Mouse (Mus musculus) hindbrain, embryonic 12.5 days (tissue): ENCODE data around the gene Mdh2. TPM values are rescaled to one million over a fixed set of nuclear protein-coding genes. Genes with fewer than 3 reads are reported as not detected.

Experiments
- ATAC-seq: fragments of 200-750 bp; cut with Nextera tagmentation; 2 replicates; pipeline ENCODE4 v1.8.0; 2017; ENCODE audit warnings: moderate TSS enrichment; ENCODE audit not compliant: low FRiP score
- H3K27ac ChIP-seq: fragments of 300-500 bp; sonication (generic); 2 replicates; pipeline ENCODE4 v1.5.1; 2016; ENCODE audit warnings: mild to moderate bottlenecking
- H3K27me3 ChIP-seq: fragments of 300-500 bp; sonication (generic); 2 replicates; pipeline ENCODE4 v1.6.1; 2016; ENCODE audit warnings: mild to moderate bottlenecking
- H3K36me3 ChIP-seq: fragments of 300-500 bp; sonication (generic); 2 replicates; pipeline ENCODE4 v1.6.1; 2016; ENCODE audit warnings: mild to moderate bottlenecking
- H3K4me1 ChIP-seq: fragments of 300-500 bp; sonication (generic); 2 replicates; pipeline ENCODE4 v1.6.1; 2016
- H3K4me2 ChIP-seq: fragments of 300-500 bp; sonication (generic); replicated peaks from 2 replicates; pipeline ENCODE4 v1.6.1; 2016; ENCODE audit warnings: mild to moderate bottlenecking
- H3K4me3 ChIP-seq: fragments of 300-500 bp; sonication (generic); 2 replicates; pipeline ENCODE4 v1.5.1; 2016; ENCODE audit warnings: mild to moderate bottlenecking
- H3K9ac ChIP-seq: fragments of 300-500 bp; sonication (generic); 2 replicates; pipeline ENCODE4 v1.6.1; 2016; ENCODE audit warnings: mild to moderate bottlenecking, moderate library complexity
- H3K9me3 ChIP-seq: fragments of 300-500 bp; sonication (generic); replicated peaks from 2 replicates; pipeline ENCODE4 v1.6.1; 2016; ENCODE audit warnings: mild to moderate bottlenecking
- WGBS: fragments of 180-500 bp; shearing (Covaris S2); methylation state at CpG from one replicate; pipeline ENCODE4 v1.1.7; 2016; 5-methylcytosine and 5-hydroxymethylcytosine counted together
- polyA plus RNA-seq: library from polyadenylated mRNA; unstranded; fragments of >200 nt; fragmentation: Nextera tagmentation; extraction: Ambion mirVana; gene quantifications from 2 replicates; pipeline ENCODE4 v1.2.1, GENCODE M21; 2016

Mdh2 gene
- polyA plus RNA-seq, 1 experiment from 2014 or later, result 539 TPM

GRCm38 (mm10) chr5:135782901-135783300, 4.6 kb downstream of the Mdh2 start:
- WGBS, result 92% methylated on average over 4 of the region's 4 CpGs
- H3K27ac ChIP-seq, result no peak overlapping the region
- H3K9me3 ChIP-seq, result no peaks in the 10 kb centered on the region
- peaks cover 17% of the 10 kb centered on the region for H3K4me1 ChIP-seq
- ATAC-seq, result no peak
- H3K27me3 ChIP-seq, result no peaks in the 10 kb centered on the region
- H3K36me3 ChIP-seq, result peaks cover 63% of the 10 kb centered on the region
- H3K4me2 ChIP-seq, result no peak overlapping the region
- no peak overlapping the region for H3K4me3 ChIP-seq
- H3K9ac ChIP-seq, result no peak overlapping the region

GRCm38 (mm10) chr5:135793996-135794858, 15.9 kb downstream of the Mdh2 start:
- Histone ChIP-seq H3K4me1 (peaks cover 12% of the 10 kb centered on the region), H3K4me3 (peak overlapping the region; percentile 16; the same call in 1 of the 2 replicates), H3K9ac (peak overlapping the region; percentile 47; the same call in 1 of the 2 replicates), H3K27me3 (no peaks in the 10 kb centered on the region), H3K36me3 (peaks cover 30% of the 10 kb centered on the region), H3K9me3 (no peaks in the 10 kb centered on the region), H3K27ac (peak overlapping the region; percentile 89), H3K4me2 (peak overlapping the region; percentile 43)
- WGBS, result 9% methylated on average over 20 of the region's 20 CpGs
- peak; percentile 94 for ATAC-seq

GRCm38 (mm10) chr5:135794859-135795181, 16.5 kb downstream of the Mdh2 start:
- H3K27ac ChIP-seq, result peak overlapping the region; percentile 89
- H3K4me2 ChIP-seq, result peak overlapping the region; percentile 43
- 12% methylated on average over 5 of the region's 5 CpGs for WGBS
- peaks cover 12% of the 10 kb centered on the region for H3K4me1 ChIP-seq
- peaks cover 24% of the 10 kb centered on the region for H3K36me3 ChIP-seq
- no peaks in the 10 kb centered on the region for H3K27me3 ChIP-seq
- ATAC-seq, result no peak; the same call in 1 of the 2 replicates
- H3K9ac ChIP-seq, result peak overlapping the region; percentile 47; the same call in 1 of the 2 replicates
- H3K4me3 ChIP-seq, result peak overlapping the region; percentile 16; the same call in 1 of the 2 replicates
- no peaks in the 10 kb centered on the region for H3K9me3 ChIP-seq

- H3K36me3 ChIP-seq, result no peaks in the 10 kb centered on the region
- peaks cover 23% of the 10 kb centered on the region for H3K4me1 ChIP-seq
- no peak overlapping the region for H3K4me3 ChIP-seq
- 0 out of 2 replicates have a peak overlapping the region, but pooled peaks have one; percentile 70 for H3K27ac ChIP-seq
- 37% methylated on average over 4 of the region's 4 CpGs for WGBS
- no peak overlapping the region for H3K9ac ChIP-seq
- no peak for ATAC-seq
- no peaks in the 10 kb centered on the region for H3K27me3 ChIP-seq
- no peak overlapping the region for H3K4me2 ChIP-seq
- no peaks in the 10 kb centered on the region for H3K9me3 ChIP-seq
Observed at GRCm38 (mm10) chr5:135799746-135800145, 21.5 kb downstream of the Mdh2 start.

GRCm38 (mm10) chr5:135800927-135801326, 22.6 kb downstream of the Mdh2 start:
- peaks cover 21% of the 10 kb centered on the region for H3K4me1 ChIP-seq
- no peaks in the 10 kb centered on the region for H3K27me3 ChIP-seq
- H3K27ac ChIP-seq, result peak overlapping the region; percentile 70
- peak; percentile 68 for ATAC-seq
- H3K9ac ChIP-seq, result peak overlapping the region; percentile 42; the same call in 1 of the 2 replicates
- no peaks in the 10 kb centered on the region for H3K9me3 ChIP-seq
- no peaks in the 10 kb centered on the region for H3K36me3 ChIP-seq
- no peak overlapping the region for H3K4me3 ChIP-seq
- WGBS, result 0% methylated on average over 6 of the region's 6 CpGs
- H3K4me2 ChIP-seq, result no peak overlapping the region

- H3K4me1 ChIP-seq, result peaks cover 29% of the 10 kb centered on the region
Observed at GRCm38 (mm10) chr5:135802641-135803040, 24.4 kb downstream of the Mdh2 start.

GRCm38 (mm10) chr5:135803135-135803534, 24.9 kb downstream of the Mdh2 start:
- Histone ChIP-seq H3K9ac (no peak overlapping the region), H3K4me1 (peaks cover 34% of the 10 kb centered on the region), H3K36me3 (no peaks in the 10 kb centered on the region), H3K9me3 (no peaks in the 10 kb centered on the region), H3K27ac (no peak overlapping the region), H3K4me2 (no peak overlapping the region), H3K4me3 (no peak overlapping the region), H3K27me3 (no peaks in the 10 kb centered on the region)
- 68% methylated on average over 4 of the region's 4 CpGs for WGBS
- ATAC-seq, result no peak

More at GRCm38 (mm10) chr5:135802641-135803040, 24.4 kb downstream of the Mdh2 start:
- Histone ChIP-seq H3K4me3 (no peak overlapping the region), H3K27me3 (no peaks in the 10 kb centered on the region), H3K27ac (no peak overlapping the region), H3K9ac (no peak overlapping the region), H3K9me3 (no peaks in the 10 kb centered on the region), H3K36me3 (no peaks in the 10 kb centered on the region), H3K4me2 (no peak overlapping the region)
- ATAC-seq, result no peak
- 90% methylated on average over 8 of the region's 8 CpGs for WGBS

GRCm38 (mm10) chr5:135803676-135804075, 25.4 kb downstream of the Mdh2 start:
- ATAC-seq, result no peak
- 89% methylated on average over 4 of the region's 4 CpGs for WGBS

GRCm38 (mm10) chr5:135804735-135805134, 26.5 kb downstream of the Mdh2 start:
- H3K4me1 ChIP-seq, result peaks cover 36% of the 10 kb centered on the region

More at GRCm38 (mm10) chr5:135803676-135804075, 25.4 kb downstream of the Mdh2 start:
- peaks cover 36% of the 10 kb centered on the region for H3K4me1 ChIP-seq
- no peak overlapping the region for H3K9ac ChIP-seq
- no peaks in the 10 kb centered on the region for H3K27me3 ChIP-seq
- no peak overlapping the region for H3K4me2 ChIP-seq
- no peaks in the 10 kb centered on the region for H3K36me3 ChIP-seq
- H3K27ac ChIP-seq, result no peak overlapping the region
- no peaks in the 10 kb centered on the region for H3K9me3 ChIP-seq
- H3K4me3 ChIP-seq, result no peak overlapping the region

GRCm38 (mm10) chr5:135806555-135807262, 28.4 kb downstream of the Mdh2 start, which contains the start of gene Srrm3:
Gene Srrm3, plus strand, starts transcription at chr5:135806890.
- peak; percentile 57 for ATAC-seq

More at GRCm38 (mm10) chr5:135804735-135805134, 26.5 kb downstream of the Mdh2 start:
- Histone ChIP-seq H3K27ac (peak overlapping the region; percentile 66), H3K27me3 (no peaks in the 10 kb centered on the region), H3K4me3 (no peak overlapping the region), H3K36me3 (no peaks in the 10 kb centered on the region), H3K9ac (no peak overlapping the region), H3K4me2 (no peak overlapping the region), H3K9me3 (no peaks in the 10 kb centered on the region)
- ATAC-seq, result no peak
- 71% methylated on average over 2 of the region's 2 CpGs for WGBS

GRCm38 (mm10) chr5:135807263-135807637, 29.0 kb downstream of the Mdh2 start:
- 0 out of 2 replicates have a peak, but pooled peaks have one; percentile 30 for ATAC-seq
- peaks cover 23% of the 10 kb centered on the region for H3K4me1 ChIP-seq
- H3K36me3 ChIP-seq, result no peaks in the 10 kb centered on the region
- 43% methylated on average over 3 of the region's 3 CpGs for WGBS
- H3K9me3 ChIP-seq, result no peaks in the 10 kb centered on the region
- H3K4me2 ChIP-seq, result peak overlapping the region; percentile 69
- peak overlapping the region; percentile 4; the same call in 1 of the 2 replicates for H3K27ac ChIP-seq
- H3K27me3 ChIP-seq, result no peaks in the 10 kb centered on the region
- peak overlapping the region; percentile 57 for H3K4me3 ChIP-seq
- peak overlapping the region; percentile 85 for H3K9ac ChIP-seq

More at GRCm38 (mm10) chr5:135806555-135807262, 28.4 kb downstream of the Mdh2 start, which contains the start of gene Srrm3:
- peaks cover 24% of the 10 kb centered on the region for H3K4me1 ChIP-seq
- peak within 1 kb of the TSS; percentile 57 for H3K4me3 ChIP-seq
- no peaks in the 10 kb centered on the region for H3K36me3 ChIP-seq
- peak within 1 kb of the TSS; percentile 72; the same call in 1 of the 2 replicates for H3K27ac ChIP-seq
- WGBS, result 3% methylated on average over 29 of the region's 29 CpGs
- H3K9ac ChIP-seq, result peak within 1 kb of the TSS; percentile 85
- peak within 1 kb of the TSS; percentile 69 for H3K4me2 ChIP-seq
- H3K27me3 ChIP-seq, result no peaks in the 10 kb centered on the region
- H3K9me3 ChIP-seq, result no peaks in the 10 kb centered on the region

- no peak for ATAC-seq
- Histone ChIP-seq H3K27ac (no peak overlapping the region), H3K4me3 (no peak overlapping the region), H3K4me2 (no peak overlapping the region), H3K4me1 (peaks cover 11% of the 10 kb centered on the region), H3K36me3 (0 out of 2 replicates have a peak, but pooled peaks cover 5% of the 10 kb centered on the region), H3K9ac (no peak overlapping the region), H3K27me3 (no peaks in the 10 kb centered on the region), H3K9me3 (no peaks in the 10 kb centered on the region)
- WGBS, result 73% methylated on average over 5 of the region's 5 CpGs
Observed at GRCm38 (mm10) chr5:135812991-135813390, 34.7 kb downstream of the Mdh2 start.
